Mouse (Mus musculus) liver, embryonic 14.5 days (tissue): ENCODE measurements around the gene Tmem9. TPM values are rescaled to one million over a fixed set of nuclear protein-coding genes. Genes with fewer than 3 reads are reported as not detected.

Experiments used
- ATAC-seq: fragments of 200-750 bp; cut with Nextera tagmentation; 2 replicates; pipeline ENCODE4 v1.8.0; 2017; ENCODE audit warnings: moderate number of reproducible peaks, mild to moderate bottlenecking, moderate library complexity; ENCODE audit not compliant: insufficient read depth
- DNase-seq, 3 experiments: peaks; one replicate each; pipeline ENCODE4 v3.0.0-alpha.2; 2012 to 2013; ENCODE audit warnings: low read depth in 3 of 3, low spot score in 3 of 3
- H3K27ac ChIP-seq: fragments of 300-500 bp; sonication (generic); 2 replicates; pipeline ENCODE4 v1.5.1; 2014; ENCODE audit warnings: moderate library complexity, mild to moderate bottlenecking, control low read depth, inconsistent platforms
- H3K27me3 ChIP-seq: fragments of 300-500 bp; sonication (generic); 2 replicates; pipeline ENCODE4 v1.6.1; 2014; ENCODE audit warnings: mild to moderate bottlenecking, low read length, moderate library complexity; ENCODE audit not compliant: control insufficient read depth, insufficient read depth
- H3K36me3 ChIP-seq: fragments of 300-500 bp; sonication (generic); replicated peaks from 2 replicates; pipeline ENCODE4 v1.6.1; 2014; ENCODE audit warnings: low read depth; ENCODE audit not compliant: control insufficient read depth, insufficient read depth
- H3K4me1 ChIP-seq, 2 experiments: fragments of 200-500 bp in 1 of 2; fragments of 300-500 bp in 1 of 2; sonication (generic) in 1 of 2; replicated peaks; 2 replicates each; pipeline ENCODE4 v1.6.1; 2012 to 2014; ENCODE audit warnings: antibody characterized with exemption in 1 of 2, inconsistent platforms in 1 of 2, low read length in 1 of 2; ENCODE audit not compliant: control insufficient read depth in 2 of 2, insufficient read depth in 2 of 2
- H3K4me2 ChIP-seq: fragments of 300-500 bp; sonication (generic); 2 replicates; pipeline ENCODE4 v1.6.1; 2014; ENCODE audit warnings: low read depth, mild to moderate bottlenecking, control low read depth, moderate library complexity
- H3K4me3 ChIP-seq, 2 experiments: fragments of 200-500 bp in 1 of 2; fragments of 300-500 bp in 1 of 2; sonication (generic) in 1 of 2; 2 replicates each; pipeline ENCODE4 v1.5.1; 2012 to 2014; ENCODE audit warnings: low read depth in 2 of 2, low read length in 2 of 2, mild to moderate bottlenecking in 2 of 2, control low read depth in 1 of 2, inconsistent platforms in 1 of 2, moderate library complexity in 1 of 2; ENCODE audit not compliant: insufficient read depth in 1 of 2
- H3K9ac ChIP-seq: fragments of 300-500 bp; sonication (generic); replicated peaks from 2 replicates; pipeline ENCODE4 v1.6.1; 2014; ENCODE audit warnings: mild to moderate bottlenecking, control low read depth, moderate library complexity
- H3K9me3 ChIP-seq: fragments of 300-500 bp; sonication (generic); 2 replicates; pipeline ENCODE4 v1.6.1; 2016; ENCODE audit warnings: low read length, mixed read lengths; ENCODE audit not compliant: control insufficient read depth
- CTCF ChIP-seq: IDR thresholded peaks from 2 replicates; pipeline ENCODE4 v1.5.1; 2016; ENCODE audit warnings: antibody characterized with exemption, low read depth, control low read depth
- EP300 ChIP-seq: IDR thresholded peaks from 2 replicates; pipeline ENCODE4 v1.6.1; 2016; ENCODE audit warnings: antibody characterized with exemption, low read depth
- WGBS: fragments of 180-500 bp; shearing (Covaris S2); extraction: QIAGEN DNeasy Blood & Tissue Kit; methylation state at CpG from one replicate; pipeline ENCODE4 v1.1.7; 2014; ENCODE audit not compliant: insufficient replicate concordance; 5-methylcytosine and 5-hydroxymethylcytosine counted together
- polyA plus RNA-seq, 2 experiments: library from polyadenylated mRNA; depleted of rRNA in 1 of 2; stranded (reverse) in 1 of 2; unstranded in 1 of 2; fragments of >200 nt; fragmentation: Nextera tagmentation in 1 of 2; extraction: Ambion mirVana in 1 of 2; gene quantifications; 2 replicates each; pipeline versions ENCODE4 v1.2.1 to v1.2.3; 2012 to 2014

The Tmem9 gene
- polyA plus RNA-seq, 2 experiments = 44.2 to 44.4 TPM

DNA sequence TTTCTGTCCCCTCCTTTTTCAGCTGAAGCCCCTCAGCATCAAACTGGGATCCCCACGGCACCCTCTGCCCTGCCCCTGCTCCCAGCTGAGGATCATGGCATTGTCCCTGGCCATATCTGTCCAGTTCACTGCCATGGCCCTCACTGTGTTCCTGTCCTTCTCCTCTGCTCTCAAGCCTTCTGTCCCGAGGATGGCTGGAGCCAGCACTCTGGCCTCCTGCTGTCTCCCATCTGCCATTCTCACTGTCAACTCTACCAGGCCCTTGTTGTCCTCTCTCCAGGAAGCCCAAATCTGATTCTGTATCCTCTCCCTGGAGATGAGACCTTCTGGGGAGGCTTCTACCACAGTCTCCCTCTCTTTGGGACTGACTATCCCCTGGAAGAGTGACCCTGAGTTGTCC is 37.5 kb upstream of the Tmem9 start:
- H3K9me3 ChIP-seq = no peaks in the 10 kb centered on the region
- H3K27ac ChIP-seq = no peak overlapping the region
- H3K4me1 ChIP-seq = no peaks in the 10 kb centered on the region
- ATAC-seq = no peak
- no peak overlapping the region for H3K4me3 ChIP-seq
- WGBS = 32% methylated on average over 2 of the region's 2 CpGs
- no peak for TF ChIP-seq EP300
- TF ChIP-seq CTCF = no peak
- no peak for DNase-seq
- H3K4me2 ChIP-seq = no peak overlapping the region
- H3K9ac ChIP-seq = no peak overlapping the region
- H3K27me3 ChIP-seq = peaks cover 3% of the 10 kb centered on the region; the same call in 1 of the 2 replicates
- H3K36me3 ChIP-seq = no peaks in the 10 kb centered on the region

GRCm38 (mm10) chr1:135972576-135972975 is 35.4 kb upstream of the Tmem9 start:
- TF ChIP-seq CTCF = no peak
- no peak for TF ChIP-seq EP300
- Histone ChIP-seq H3K4me2 (no peak overlapping the region), H3K27ac (no peak overlapping the region), H3K27me3 (peaks cover 3% of the 10 kb centered on the region; the same call in 1 of the 2 replicates), H3K9ac (no peak overlapping the region), H3K9me3 (no peaks in the 10 kb centered on the region), H3K4me3 (no peak overlapping the region), H3K36me3 (no peaks in the 10 kb centered on the region), H3K4me1 (no peaks in the 10 kb centered on the region)
- WGBS = 73% methylated on average over 3 of the region's 3 CpGs
- DNase-seq (no peak), ATAC-seq (no peak)

- no peak for TF ChIP-seq CTCF
- no peak for TF ChIP-seq EP300
- Histone ChIP-seq H3K9me3 (no peaks in the 10 kb centered on the region), H3K4me3 (no peak overlapping the region), H3K27me3 (no peaks in the 10 kb centered on the region; the same call in 1 of the 2 replicates), H3K4me2 (no peak overlapping the region), H3K9ac (no peak overlapping the region), H3K36me3 (no peaks in the 10 kb centered on the region), H3K4me1 (no peaks in the 10 kb centered on the region), H3K27ac (no peak overlapping the region)
- DNase-seq = no peak
- no peak for ATAC-seq
- 48% methylated on average over 5 of the region's 5 CpGs for WGBS
These were observed 23.8 kb upstream of the Tmem9 start for GRCm38 (mm10) chr1:135984105-135984504.

- H3K4me3 ChIP-seq = no peak overlapping the region
- DNase-seq (no peak), ATAC-seq (no peak)
- no peak overlapping the region for H3K9ac ChIP-seq
- H3K27ac ChIP-seq = no peak overlapping the region
- H3K27me3 ChIP-seq = no peaks in the 10 kb centered on the region; the same call in 1 of the 2 replicates
- no peak overlapping the region for H3K4me2 ChIP-seq
- peaks cover under 1 to 2% of the 10 kb centered on the region in 2 experiments; a peak in 3 of 4 replicates for H3K4me1 ChIP-seq
- no peak for TF ChIP-seq CTCF
- no peak for TF ChIP-seq EP300
- no peaks in the 10 kb centered on the region for H3K36me3 ChIP-seq
- H3K9me3 ChIP-seq = no peaks in the 10 kb centered on the region
These were observed 18.1 kb upstream of the Tmem9 start for GRCm38 (mm10) chr1:135989876-135990275.

- no peak overlapping the region for H3K27ac ChIP-seq
- no peak overlapping the region for H3K4me3 ChIP-seq
- no peak overlapping the region for H3K9ac ChIP-seq
- no peaks in the 10 kb centered on the region; the same call in 1 of the 2 replicates for H3K27me3 ChIP-seq
- H3K4me1 ChIP-seq = peaks cover 8 to 11% of the 10 kb centered on the region in 2 experiments
- no peak for DNase-seq
- 53% methylated on average over 4 of the region's 4 CpGs for WGBS
- TF ChIP-seq EP300 (no peak), CTCF (no peak)
- H3K4me2 ChIP-seq = no peak overlapping the region
- no peaks in the 10 kb centered on the region for H3K9me3 ChIP-seq
- ATAC-seq = no peak
- H3K36me3 ChIP-seq = no peaks in the 10 kb centered on the region
These were observed 14.5 kb upstream of the Tmem9 start for GRCm38 (mm10) chr1:135993470-135993869.
